Mouse (Mus musculus) gastrocnemius, postnatal 36 days (tissue): ENCODE data around the gene Fggy. TPM values are rescaled to one million over a fixed set of nuclear protein-coding genes. Genes with fewer than 3 reads are reported as not detected.

Experiments used
- DNase-seq, 2 experiments: peaks; one replicate each; pipeline ENCODE4 v3.0.0; 2022
- intact Hi-C: fragments of 180-260 bp; cut with DNase I; formaldehyde crosslinking; loops from one replicate; pipeline ENCODE4 v1.15.1; 2025
- total RNA-seq, 2 experiments: library from RNA; stranded (reverse); gene quantifications; 2 replicates each; pipeline ENCODE4 v1.2.3; 2021

The Fggy gene
- total RNA-seq, 2 experiments from 2014 or later = 7.6 to 8.2 TPM

DNA sequence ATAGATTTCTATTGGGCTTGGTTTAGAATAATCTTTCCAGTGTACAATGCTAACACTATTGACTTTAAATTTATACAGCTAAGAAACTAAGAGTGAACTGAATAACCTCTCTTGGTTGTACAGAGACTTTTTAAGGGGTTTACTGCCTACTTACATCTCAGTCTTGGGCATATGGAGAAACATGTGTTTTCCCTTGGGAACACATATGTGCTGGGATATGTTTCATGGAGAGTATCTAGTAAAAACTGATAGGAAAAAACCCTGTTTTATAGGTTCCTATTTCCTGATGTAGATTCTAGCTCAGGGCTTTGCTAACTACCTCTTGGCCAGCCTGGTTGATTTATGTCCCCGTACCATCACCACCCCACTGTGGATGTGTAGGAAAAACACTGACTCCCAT is 155.5 kb downstream of the Fggy start:
- no peak for DNase-seq
- intact Hi-C loops = no loop called here

DNA sequence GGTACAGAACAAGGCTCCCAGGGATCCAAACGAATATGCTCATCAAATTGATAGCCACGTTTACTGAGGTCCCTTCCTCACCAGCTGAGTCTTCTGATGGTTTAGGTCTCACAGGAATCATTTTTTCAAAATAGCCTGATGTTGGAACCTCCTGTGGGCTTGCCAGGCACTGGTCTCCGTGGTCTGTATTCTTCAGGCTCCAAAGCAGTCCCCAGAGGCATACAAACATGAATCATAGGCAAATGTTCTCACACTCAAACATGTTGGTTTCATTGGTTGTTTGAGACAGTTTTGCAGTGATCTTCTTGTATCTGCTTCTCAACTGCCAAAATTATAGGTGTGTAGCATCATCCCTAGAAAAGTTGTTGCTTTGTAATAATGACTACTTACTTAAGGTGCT is 156.0 kb downstream of the Fggy start:
- intact Hi-C loops = no loop called here
- DNase-seq = no peak

DNA sequence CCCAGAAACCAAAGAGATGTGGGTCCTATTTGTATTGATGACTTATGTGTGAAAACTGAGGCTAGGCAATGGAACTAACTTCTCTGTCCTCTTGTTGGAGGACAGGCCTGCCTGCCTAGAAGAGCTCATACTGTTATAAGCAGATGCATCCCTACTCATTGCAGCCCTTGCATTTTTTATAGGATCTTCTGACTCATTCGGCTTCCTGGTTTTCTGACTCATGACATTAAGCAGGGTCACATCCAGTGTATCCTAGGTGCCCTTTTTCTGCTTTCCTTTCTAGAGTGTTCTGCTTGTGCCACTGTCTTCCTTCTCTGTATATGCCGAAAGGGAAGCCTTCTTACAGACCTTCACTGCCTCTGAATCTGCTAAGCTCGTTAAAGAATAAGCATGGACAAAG is 158.8 kb downstream of the Fggy start:
- intact Hi-C loops = no loop called here
- no peak for DNase-seq

DNA sequence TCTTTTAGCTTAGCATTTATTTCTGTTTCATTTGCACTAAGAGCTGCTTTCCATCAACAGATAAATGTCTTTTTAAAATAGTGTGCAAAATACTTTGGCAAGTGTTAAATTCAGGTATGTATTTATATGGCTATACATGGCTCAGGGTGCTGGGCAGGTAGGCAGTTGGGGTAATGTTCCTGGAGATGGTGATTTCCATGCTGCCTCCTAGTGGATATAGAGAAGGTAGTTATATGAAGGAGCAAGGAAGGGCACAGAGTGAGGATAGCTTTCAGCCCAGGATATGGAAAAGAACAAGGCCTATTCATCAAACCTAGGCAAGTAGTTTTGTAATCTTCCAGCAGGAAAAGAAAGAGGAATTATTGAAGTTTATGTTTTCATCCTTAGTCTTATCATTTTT is 166.3 kb downstream of the Fggy start:
- intact Hi-C loops = loop anchor here (5.0 kb wide), 1 partner anchor 431 kb away; no protein-coding TSS in a partner anchor
- no peak for DNase-seq

DNA sequence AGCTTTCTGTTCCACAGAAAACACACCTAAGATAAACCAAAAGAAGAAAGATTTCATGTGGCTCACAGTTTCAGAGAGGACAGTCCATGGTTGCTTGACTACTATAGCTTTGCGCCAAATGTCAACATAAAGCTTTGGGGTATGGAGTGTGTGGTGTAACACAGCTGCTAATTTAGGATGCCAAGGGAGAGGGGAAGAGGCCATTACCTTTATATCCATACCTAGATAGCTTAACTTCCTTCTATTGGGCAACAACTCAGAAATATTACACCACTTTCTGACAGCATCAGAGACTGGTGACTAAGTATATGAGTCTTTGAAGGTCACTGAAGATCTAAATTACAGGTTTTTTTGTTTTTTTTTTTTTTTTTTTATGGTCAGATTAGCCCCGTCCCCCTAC is 169.1 kb downstream of the Fggy start:
- no peak for DNase-seq
- intact Hi-C loops = no loop called here

DNA sequence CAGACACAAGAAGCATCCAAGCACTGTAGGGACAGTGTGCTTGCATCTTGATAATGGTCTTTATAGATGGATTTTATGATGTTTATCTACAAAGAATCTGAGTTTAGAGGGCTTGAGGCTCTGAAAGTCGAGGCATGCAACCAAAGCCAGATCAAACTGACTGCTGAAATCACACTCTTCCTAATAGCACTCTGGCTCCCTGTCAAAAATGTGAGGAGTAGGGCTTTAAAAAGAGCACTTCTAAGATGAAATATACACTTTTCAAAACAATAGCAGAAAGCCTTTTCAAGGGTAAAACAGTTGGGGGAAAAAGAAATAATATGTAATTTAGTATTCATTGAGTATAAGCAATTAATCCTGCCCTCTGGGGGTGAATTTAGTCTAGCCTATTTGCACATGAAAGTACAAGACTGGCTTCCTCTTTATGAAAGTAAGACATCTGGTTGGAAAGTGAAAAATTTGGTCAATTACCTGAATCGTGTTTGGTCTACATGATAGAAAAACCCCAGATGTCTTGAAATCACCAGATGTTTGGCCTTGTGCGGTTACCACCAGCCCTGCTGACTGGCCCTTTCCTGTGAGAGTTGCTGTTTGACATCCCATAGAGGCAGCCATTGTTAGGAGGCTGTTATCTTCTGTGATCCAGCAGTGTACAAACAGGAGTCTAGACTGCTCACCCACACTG is 172.0 kb downstream of the Fggy start:
- intact Hi-C loops = no loop called here
- DNase-seq = no peak

DNA sequence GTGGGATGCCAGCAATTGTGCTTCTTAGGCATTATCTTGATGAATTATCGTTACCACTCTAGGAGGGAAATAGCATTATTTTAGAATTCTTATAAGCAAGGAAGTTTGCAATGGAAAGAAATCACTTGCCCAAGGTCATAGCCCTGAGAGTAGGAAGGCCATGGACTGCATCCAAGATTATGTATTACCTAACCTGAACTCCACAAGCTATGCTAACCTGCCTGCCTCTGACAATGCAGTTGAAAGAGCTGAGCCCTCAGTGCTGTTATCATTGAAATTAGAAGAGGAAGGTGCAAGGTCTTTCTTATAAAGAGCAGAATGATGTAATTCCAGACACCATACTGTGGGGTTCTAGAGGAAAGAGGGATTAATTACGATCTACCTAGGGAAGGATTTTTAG is 173.8 kb downstream of the Fggy start:
- no peak for DNase-seq
- intact Hi-C loops = no loop called here

DNA sequence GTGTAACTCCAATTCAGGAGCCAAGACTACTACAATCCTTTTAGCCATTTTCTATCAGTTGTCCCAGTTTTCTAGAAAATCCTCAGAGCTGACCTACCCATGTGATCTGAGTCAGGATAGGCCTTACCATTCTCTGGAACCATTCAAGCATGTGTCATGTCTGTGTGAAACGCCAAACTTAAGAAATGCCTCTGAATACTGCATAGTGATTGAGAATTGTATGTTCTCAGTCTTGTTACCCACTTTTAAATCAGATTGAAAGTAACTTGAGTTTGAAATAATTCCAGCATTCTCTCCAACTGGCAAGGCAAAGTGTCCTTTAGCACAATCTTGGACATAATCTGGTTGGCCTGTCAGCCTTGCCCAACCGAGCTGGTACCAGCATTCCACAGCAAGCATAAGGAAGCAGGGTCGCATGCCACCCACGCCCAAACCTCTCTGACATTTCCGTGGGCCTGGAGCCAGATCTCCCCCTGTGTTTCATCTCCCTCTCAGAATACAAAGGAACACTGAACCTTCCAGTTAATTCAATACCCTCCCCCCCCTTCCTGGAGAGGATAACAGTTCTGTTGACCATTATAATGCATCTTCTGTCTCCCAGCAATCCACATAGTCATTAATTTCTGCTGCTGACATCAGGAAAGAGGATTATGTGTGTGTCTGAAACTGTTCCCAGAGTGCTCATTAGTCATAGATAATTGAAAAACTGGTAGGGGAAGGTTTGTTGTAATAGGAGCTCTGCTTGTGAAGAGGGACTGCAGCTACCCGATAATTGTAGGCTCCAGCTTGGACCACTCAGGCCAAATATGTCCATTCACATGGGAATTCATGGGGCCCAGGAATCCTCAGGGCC is 176.3 kb downstream of the Fggy start:
- intact Hi-C loops = no loop called here
- no peak for DNase-seq

DNA sequence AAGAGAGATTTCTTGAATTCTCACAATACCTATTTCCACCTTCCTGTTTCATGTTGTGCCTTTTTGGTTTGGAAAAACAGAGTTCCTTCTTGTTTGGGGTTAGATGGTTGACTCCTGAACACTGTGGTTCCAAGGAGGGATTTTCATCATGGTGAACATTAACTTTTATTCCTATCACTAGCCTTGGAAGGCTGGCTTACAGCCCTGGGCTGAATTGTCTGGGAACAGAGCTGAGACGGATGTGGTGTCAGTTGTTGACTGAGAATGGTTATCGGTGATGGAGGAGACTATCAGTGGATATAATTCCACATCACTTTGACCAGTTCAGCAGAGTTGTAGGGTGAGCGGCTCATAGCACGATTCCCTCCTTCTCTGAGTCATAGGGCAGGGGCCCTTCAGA is 178.7 kb downstream of the Fggy start:
- intact Hi-C loops = no loop called here
- no peak for DNase-seq

DNA sequence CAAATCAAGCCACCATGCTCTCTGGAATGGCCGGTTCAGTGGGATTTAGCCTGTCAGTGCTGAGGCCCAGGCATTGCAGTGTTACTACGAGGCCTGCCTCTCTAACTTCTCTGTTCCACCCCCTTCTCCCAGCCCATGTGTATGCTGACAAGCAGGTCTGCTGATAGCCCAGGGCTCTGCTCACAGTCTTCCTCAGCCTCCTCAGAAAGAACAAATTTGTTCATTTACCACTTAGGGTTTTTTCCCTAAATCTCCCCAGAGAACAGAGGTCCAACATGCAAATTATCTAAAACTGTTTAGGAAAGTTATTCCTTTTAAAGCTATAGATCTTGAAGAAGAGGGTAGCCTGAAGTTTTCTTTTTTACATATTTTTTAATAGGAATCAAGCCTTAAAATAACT is 179.4 kb downstream of the Fggy start:
- intact Hi-C loops = no loop called here
- DNase-seq = no peak

DNA sequence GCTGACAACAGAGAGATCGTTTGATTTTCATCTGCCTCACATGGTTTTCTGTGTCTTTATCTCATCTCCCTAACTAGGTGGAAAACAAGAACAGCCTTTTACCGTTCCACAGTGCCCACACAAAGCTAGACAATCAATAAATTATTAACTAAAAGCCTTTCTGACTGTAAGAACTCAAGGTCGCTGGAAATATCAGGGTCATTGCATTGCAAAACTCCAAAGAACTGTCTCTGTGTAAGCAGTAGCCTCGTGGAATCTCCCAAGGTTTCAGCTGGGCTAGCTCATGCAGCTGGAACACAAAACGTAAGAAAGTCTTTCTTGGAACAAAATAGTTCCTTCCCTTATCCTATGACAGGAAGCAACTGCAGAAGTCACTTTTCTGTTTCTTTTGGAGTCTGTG is 180.9 kb downstream of the Fggy start:
- intact Hi-C loops = no loop called here
- no peak for DNase-seq

DNA sequence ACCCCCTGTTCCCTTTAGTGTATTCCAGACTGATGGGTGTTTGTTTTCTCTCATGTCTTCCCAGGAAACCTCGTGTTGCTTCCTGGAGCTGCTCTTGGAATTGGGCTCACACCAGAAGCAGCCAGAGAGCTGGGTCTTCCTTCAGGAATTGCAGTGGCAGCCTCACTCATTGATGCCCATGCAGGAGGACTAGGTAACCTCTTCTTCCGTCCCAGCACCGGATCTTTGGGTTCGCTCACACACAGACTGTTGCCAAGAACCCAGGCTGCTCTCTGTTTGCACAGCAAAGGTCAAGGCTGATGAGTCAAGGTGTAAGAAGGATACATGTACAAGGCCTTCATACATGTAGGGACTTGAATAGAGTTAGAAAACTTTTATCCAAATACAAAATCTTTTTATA is 181.4 kb downstream of the Fggy start:
- no peak for DNase-seq
- intact Hi-C loops = no loop called here

DNA sequence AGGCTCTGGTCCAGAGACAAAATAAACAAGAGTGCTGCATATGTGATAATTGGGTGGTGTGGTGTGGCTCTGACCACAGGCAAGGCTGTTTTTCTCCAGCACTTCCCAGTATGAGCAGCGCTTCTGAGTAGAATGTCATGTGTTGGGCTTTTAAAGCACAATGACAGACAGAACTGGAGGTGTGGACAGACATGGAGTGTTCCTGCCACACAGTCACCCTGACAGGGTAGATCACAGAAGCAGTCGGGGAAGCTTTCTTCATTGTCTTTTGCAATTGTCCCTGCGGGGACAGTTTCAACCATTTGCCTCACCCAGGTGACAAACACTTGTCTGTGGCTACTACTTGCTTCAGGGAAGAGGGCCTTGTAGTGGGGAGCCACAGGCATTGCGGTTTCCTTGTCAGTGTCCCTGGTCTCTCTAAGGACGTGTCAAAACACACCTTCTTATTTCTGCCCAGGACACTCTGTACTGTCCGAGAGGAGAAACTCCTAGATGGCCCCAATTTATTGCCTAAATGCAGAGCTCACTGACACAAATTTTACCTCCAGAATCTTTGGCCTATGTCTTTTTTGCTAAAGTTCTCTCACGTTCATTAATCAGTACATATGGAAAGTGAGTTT is 183.9 kb downstream of the Fggy start:
- intact Hi-C loops = no loop called here
- no peak for DNase-seq

DNA sequence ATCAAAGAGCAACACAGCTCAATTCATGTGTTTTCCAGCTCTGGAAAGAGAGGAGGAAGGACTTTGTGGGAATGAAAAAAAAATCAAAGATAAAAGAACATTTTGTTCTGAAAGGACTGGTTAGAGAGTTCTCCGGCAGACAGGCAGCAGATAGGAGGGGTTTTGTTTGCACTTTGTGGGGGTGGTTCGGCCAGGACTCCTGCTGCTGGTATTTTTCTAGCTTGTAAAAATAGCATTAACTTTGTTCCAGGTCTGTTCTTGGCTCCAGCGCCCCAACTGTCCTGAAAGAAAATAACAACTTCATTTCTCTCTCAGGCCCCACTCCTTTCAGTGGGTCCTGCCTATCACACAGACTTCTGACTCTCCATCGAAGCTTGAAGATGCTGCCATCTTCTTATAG is 185.7 kb downstream of the Fggy start:
- DNase-seq = no peak
- intact Hi-C loops = no loop called here

DNA sequence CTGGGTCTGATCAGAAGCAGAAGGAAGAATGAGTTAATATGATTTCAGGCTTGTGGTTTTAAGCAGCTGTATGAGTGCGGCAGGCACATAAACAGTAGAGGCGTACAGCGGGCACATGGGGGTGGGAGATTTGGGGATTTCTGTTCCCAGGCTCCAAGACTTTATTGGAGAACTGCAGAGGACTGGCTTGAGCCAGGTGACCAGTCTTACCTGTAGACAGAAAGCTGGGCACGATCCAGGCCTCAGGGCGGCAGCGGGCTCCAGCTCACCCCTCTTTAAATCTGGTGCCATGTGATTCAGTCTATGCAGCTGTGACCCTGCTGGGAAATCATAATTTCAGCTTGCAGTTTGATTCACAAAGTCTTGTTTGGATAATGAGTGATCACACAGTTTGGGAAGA is 189.6 kb downstream of the Fggy start:
- intact Hi-C loops = no loop called here
- no peak for DNase-seq

DNA sequence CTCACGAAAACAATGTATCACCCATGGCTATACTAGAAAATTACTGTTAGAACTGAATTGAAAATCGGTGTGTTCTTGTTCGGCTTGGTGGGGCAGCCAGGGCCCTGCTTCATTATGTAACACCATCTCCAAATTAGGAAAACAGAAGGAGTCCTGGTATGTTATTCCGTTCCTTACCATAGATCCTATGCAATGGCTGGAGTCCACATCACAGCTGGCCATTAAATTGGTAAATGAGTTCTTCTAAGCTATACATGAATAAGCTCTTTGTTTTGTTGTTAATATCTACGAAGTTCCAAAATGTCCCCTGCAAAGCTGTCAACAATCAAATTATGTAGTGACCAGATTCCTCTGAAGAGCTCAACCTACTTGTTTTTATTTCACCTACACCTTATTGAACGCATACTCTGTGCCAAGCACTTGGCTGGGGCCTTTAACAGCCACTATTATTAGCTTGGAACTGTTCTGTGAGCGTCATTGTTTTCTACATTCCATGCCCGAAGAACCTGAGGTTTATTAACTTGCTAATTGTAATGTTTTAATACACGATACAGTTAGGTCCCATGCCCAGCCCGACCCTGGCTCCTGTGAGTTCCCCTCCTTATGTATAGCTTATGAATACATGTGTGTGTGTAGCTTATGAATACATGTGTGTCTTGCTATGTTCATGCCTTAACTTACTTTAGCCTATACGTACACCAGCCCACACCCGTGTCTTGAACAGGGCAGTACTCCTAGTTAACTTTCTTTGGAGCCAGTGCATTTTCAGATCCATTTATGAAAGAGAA is 190.3 kb downstream of the Fggy start:
- no peak for DNase-seq
- intact Hi-C loops = no loop called here

DNA sequence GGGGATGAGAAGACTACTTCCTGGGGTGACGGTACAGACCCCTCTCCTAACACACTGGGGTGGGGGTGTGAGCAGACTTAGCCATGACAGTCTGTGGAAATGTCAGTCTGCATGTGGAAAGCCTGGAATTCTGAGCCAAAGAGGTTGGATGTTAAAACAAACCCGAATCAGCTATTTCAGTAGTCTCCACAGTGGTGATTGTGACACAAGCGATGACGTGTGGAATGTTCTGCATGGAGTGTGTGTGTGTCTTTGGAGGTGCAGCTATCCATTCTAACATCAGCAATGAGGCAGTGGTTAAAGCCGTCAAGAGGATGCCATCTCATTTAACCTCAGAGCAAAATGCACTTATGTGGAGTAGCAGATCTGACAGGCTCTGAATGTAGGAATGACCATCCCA is 192.9 kb downstream of the Fggy start:
- no peak for DNase-seq
- intact Hi-C loops = no loop called here

DNA sequence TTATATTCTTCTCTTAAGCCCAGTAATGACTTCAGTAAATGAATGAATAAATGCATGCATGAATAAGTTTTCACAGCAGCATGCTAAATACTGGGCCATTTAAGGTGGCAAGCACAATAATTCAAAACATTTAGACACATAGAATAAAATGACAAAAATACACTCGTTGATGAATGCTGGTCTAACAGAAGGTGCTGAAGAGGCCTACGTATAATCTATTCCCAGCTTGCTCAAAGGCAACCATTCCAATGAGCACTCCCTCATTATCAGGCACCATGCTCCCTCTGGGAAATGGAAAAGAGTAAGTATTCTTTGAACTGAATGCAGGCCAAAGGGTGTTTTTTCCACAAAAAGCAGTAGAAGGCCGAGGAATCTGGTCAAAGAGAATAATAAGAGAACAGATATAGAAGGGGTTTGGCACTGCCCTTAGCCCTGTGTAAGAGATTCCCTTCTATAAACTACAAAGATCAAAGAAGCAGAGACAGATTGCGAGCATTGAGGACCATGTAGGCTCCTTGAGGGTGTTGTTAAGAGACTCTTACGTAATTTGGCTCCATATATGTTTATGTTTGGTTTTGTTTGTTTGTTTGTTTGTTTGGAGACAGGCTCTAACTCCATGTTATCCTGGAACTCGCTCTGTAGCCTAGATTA is 195.4 kb downstream of the Fggy start:
- intact Hi-C loops = no loop called here
- no peak for DNase-seq

DNA sequence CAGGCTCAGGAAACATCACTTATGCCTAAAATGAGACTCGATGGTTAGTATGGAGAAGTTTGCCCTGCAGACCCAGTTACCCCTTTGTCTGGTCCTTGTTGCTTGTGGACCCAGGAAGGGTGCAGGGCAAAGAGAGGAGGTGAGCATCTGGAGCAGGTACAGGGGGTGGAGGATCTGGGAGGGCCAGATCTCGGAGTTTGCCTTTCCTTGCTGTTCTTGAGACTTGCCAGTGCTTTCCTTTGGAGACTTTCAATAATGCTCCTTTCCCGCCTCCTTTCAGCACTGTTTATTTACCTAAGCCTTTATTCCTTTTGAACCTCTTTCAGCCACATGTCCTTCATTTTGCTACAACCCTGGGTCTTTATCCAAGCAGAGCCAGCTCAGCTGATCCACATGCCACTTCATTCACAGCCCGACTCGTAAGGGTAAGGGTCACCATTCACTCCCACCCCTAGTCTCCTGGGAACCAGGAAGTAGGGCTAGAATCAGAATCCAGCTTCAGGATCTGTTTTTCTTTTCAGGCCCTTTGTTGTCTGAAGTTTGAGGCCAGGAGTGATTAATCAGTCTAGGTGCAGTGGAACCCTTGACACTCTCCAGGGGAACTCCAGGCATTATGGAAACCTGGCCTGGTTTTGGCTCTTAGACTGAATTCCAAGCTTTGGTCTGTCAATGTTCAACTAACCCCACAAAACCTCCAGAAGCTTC is 201.9 kb downstream of the Fggy start:
- DNase-seq = no peak
- intact Hi-C loops = no loop called here

DNA sequence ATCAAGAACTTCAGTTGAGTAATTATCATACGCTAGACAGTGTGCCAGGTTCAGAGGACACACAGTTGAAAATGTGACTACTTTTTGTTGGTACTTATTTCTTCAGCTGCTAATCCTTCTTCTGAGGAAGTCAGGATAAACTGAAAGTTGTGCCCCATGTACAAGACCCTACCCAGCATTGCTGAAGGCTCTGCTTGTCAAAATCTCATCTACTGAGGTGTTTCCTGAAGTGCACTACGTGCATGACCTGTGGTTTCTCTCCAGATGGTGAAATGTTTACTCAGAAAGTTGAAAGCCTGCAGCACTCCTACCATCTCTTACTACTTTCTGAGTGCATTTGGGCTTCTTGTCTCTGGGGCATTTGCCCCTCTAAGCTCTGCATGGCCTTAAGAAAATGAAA is 208.1 kb downstream of the Fggy start:
- intact Hi-C loops = no loop called here

More for the DNA sequence above, 208.1 kb downstream of the Fggy start:
- DNase-seq = no peak
